Mouse (Mus musculus) macrophage (primary cell): Measurements from ENCODE around the gene Elfn1. TPM values are rescaled to one million over a fixed set of nuclear protein-coding genes. Genes with fewer than 3 reads are reported as not detected.

ENCODE experiments used
- H3K27ac ChIP-seq: fragments of 350-480 bp; formaldehyde crosslinking; 2 replicates; pipeline ENCODE4 v1.9.0; 2021
- H3K36me3 ChIP-seq: fragments of 350-480 bp; formaldehyde crosslinking; 2 replicates; pipeline ENCODE4 v1.9.0; 2021; ENCODE audit errors: inconsistent target
- H3K4me3 ChIP-seq: fragments of 350-480 bp; formaldehyde crosslinking; 2 replicates; pipeline ENCODE4 v1.9.0; 2021; ENCODE audit errors: inconsistent target
- H3K79me2 ChIP-seq: fragments of 350-480 bp; formaldehyde crosslinking; 2 replicates; pipeline ENCODE4 v1.9.0; 2021; ENCODE audit errors: inconsistent target
- WGBS: methylation state at CpG from one replicate; pipeline ENCODE4 v1.1.7; 2026; ENCODE audit warnings: inconsistent platforms; ENCODE audit not compliant: missing documents; 5-methylcytosine and 5-hydroxymethylcytosine counted together
- polyA plus RNA-seq: library from polyadenylated mRNA; stranded (reverse); fragments of 250-400 nt; gene quantifications from 3 replicates; pipeline ENCODE4 v1.2.4, GENCODE M21; 2018; ENCODE audit warnings: inconsistent platforms

Elfn1 gene
- polyA plus RNA-seq, 1 experiment from 2014 or later, result not detected

- WGBS, result 95% methylated on average over 12 of the region's 12 CpGs
- H3K27ac ChIP-seq, result no peak overlapping the region
Observed at GRCm38 (mm10) chr5:140012286-140012967, 104.7 kb downstream of the Elfn1 start.

GRCm38 (mm10) chr5:140013652-140014051, 105.9 kb downstream of the Elfn1 start:
- H3K27ac ChIP-seq, result no peak overlapping the region

More at GRCm38 (mm10) chr5:140012286-140012967, 104.7 kb downstream of the Elfn1 start:
- Histone ChIP-seq H3K36me3 (no peaks in the 10 kb centered on the region), H3K4me3 (no peak overlapping the region), H3K79me2 (no peaks in the 10 kb centered on the region)

GRCm38 (mm10) chr5:140016896-140017295, 109.2 kb downstream of the Elfn1 start:
- no peaks in the 10 kb centered on the region for H3K36me3 ChIP-seq
- no peak overlapping the region for H3K4me3 ChIP-seq
- H3K27ac ChIP-seq, result no peak overlapping the region
- no peaks in the 10 kb centered on the region for H3K79me2 ChIP-seq
- WGBS, result 92% methylated on average over 1 of the region's 1 CpGs

More at GRCm38 (mm10) chr5:140013652-140014051, 105.9 kb downstream of the Elfn1 start:
- Histone ChIP-seq H3K4me3 (no peak overlapping the region), H3K36me3 (no peaks in the 10 kb centered on the region), H3K79me2 (no peaks in the 10 kb centered on the region)
- WGBS, result 92% methylated on average over 5 of the region's 5 CpGs

- Histone ChIP-seq H3K79me2 (no peaks in the 10 kb centered on the region), H3K27ac (no peak overlapping the region), H3K4me3 (no peak overlapping the region), H3K36me3 (no peaks in the 10 kb centered on the region)
- WGBS, result 92% methylated on average over 7 of the region's 7 CpGs
Observed at GRCm38 (mm10) chr5:140018780-140019179, 111.0 kb downstream of the Elfn1 start.

GRCm38 (mm10) chr5:140019616-140020015, 111.9 kb downstream of the Elfn1 start:
- no peaks in the 10 kb centered on the region for H3K79me2 ChIP-seq
- WGBS, result 100% methylated on average over 1 of the region's 1 CpGs

GRCm38 (mm10) chr5:140021755-140022154, 114.0 kb downstream of the Elfn1 start:
- WGBS, result 91% methylated on average over 10 of the region's 10 CpGs

More at GRCm38 (mm10) chr5:140019616-140020015, 111.9 kb downstream of the Elfn1 start:
- no peak overlapping the region for H3K4me3 ChIP-seq
- H3K36me3 ChIP-seq, result no peaks in the 10 kb centered on the region
- no peak overlapping the region for H3K27ac ChIP-seq

DNA sequence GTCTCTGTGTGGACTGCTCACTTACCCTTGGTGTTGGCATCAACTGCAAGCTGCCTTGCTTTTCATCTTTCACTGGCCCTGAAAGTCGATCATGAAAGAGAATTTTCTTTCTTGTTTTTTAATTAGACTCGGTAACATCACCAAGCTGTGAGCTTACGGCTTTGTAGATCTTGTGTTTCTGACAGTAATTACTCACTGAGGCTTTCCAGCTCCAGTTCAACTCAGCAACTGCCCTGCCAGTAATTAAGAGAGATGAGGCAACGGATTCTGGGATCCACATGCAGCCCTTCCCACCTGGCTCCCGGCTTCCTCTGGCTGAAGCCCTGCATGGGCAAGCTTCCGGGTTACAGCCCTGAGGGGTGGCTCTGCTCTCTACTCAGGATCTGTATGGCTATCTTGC, 115.1 kb downstream of the Elfn1 start:
- Histone ChIP-seq H3K4me3 (no peak overlapping the region), H3K79me2 (no peaks in the 10 kb centered on the region), H3K27ac (no peak overlapping the region), H3K36me3 (no peaks in the 10 kb centered on the region)
- 96% methylated on average over 6 of the region's 6 CpGs for WGBS

More at GRCm38 (mm10) chr5:140021755-140022154, 114.0 kb downstream of the Elfn1 start:
- H3K36me3 ChIP-seq, result no peaks in the 10 kb centered on the region
- H3K27ac ChIP-seq, result no peak overlapping the region
- H3K4me3 ChIP-seq, result no peak overlapping the region
- no peaks in the 10 kb centered on the region for H3K79me2 ChIP-seq

GRCm38 (mm10) chr5:140023941-140024500, 116.3 kb downstream of the Elfn1 start:
- no peak overlapping the region for H3K4me3 ChIP-seq
- no peaks in the 10 kb centered on the region for H3K36me3 ChIP-seq
- 64% methylated on average over 3 of the region's 3 CpGs for WGBS
- no peaks in the 10 kb centered on the region for H3K79me2 ChIP-seq
- no peak overlapping the region for H3K27ac ChIP-seq

Other genes starting within 250 kb of the Elfn1 start
- 3.8 to 12.7 TPM (median 7.4 TPM) in 3 replicates for gene Micall2, start 171.6 kb upstream of the Elfn1 start, polyA plus RNA-seq
- 14.7 to 19.1 TPM (median 17.1 TPM) in 3 replicates for gene Ints1, start 132.3 kb upstream of the Elfn1 start, polyA plus RNA-seq
- 20.1 to 25.2 TPM (median 22.3 TPM) in 3 replicates for gene Mafk, start 116.4 kb upstream of the Elfn1 start, polyA plus RNA-seq
- gene Tmem184a, start 88.0 kb upstream of the Elfn1 start, polyA plus RNA-seq, result not detected in 3 replicates
- gene Gm26938, start 81.5 kb upstream of the Elfn1 start, polyA plus RNA-seq, result not detected in 3 replicates
- 5.1 to 28.7 TPM (median 20.8 TPM) in 3 replicates for gene Psmg3, start 81.1 kb upstream of the Elfn1 start, polyA plus RNA-seq